Mouse (Mus musculus): ENCODE measurements at regions not wholly inside any gene's neighbourhood (a gene's known extent, or its start where the extent isn't known, plus 50 kb on each side); places are given as distances from the start of the nearest gene placed in this dataset.
A peak's percentile ranks its signal among the peaks of the same experiment; 100 is the strongest.

DNA sequence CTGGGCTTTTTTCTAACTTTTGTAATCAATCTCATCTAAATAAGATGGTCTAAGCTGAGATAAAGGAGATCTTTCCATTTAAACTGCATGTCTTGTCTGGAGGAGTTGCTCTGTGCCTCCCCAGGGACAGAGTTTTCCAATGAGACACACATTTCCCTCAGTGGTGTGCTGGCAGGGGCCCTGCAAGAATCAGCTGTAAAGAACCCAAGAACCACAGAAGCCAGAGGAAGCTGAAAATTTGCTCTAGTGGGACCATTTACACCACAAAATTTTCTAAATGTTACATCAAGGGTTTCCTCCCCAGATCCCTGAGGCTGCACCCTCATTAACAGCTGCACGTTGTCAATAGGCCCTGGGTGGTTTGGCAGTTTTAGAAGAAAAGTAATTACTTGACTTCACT is 301.0 kb upstream of the Ttc14 start:
- DNase-seq (ENCODE audit: low spot score) (no peak), ATAC-seq (no peak)
- H3K4me3 ChIP-seq (ENCODE audit: low read depth, low read length), result no peak overlapping the region
- 50% methylated on average over 1 of the region's 1 CpGs for WGBS
- H3K27me3 ChIP-seq (replicated peaks; ENCODE audit: insufficient read depth, low read length), result no peaks in the 10 kb centered on the region
- no peak for TF ChIP-seq EP300 (IDR thresholded peaks at IDR 0.05)
- TF ChIP-seq CTCF (IDR thresholded peaks at IDR 0.05), result no peak
- no peak overlapping the region for H3K27ac ChIP-seq (ENCODE audit: low read length)
- no peaks in the 10 kb centered on the region for H3K36me3 ChIP-seq (ENCODE audit: insufficient read depth, low read length)
- no peak overlapping the region for H3K4me2 ChIP-seq (replicated peaks; ENCODE audit: low read depth, low read length)
- H3K4me1 ChIP-seq (ENCODE audit: insufficient read depth, low read depth, low read length), result no peaks in the 10 kb centered on the region
- H3K9ac ChIP-seq (replicated peaks; ENCODE audit: low read depth), result no peak overlapping the region
- H3K9me3 ChIP-seq (ENCODE audit: low read length), result no peaks in the 10 kb centered on the region

- H3K27me3 ChIP-seq (replicated peaks; ENCODE audit: insufficient read depth, low read length), result no peaks in the 10 kb centered on the region
- no peak for DNase-seq (ENCODE audit: low spot score)
- WGBS, result 83% methylated on average over 2 of the region's 2 CpGs
- TF ChIP-seq EP300 (IDR thresholded peaks at IDR 0.05) (no peak), CTCF (IDR thresholded peaks at IDR 0.05) (no peak)
- H3K36me3 ChIP-seq (ENCODE audit: insufficient read depth, low read length), result no peaks in the 10 kb centered on the region
- H3K9me3 ChIP-seq (ENCODE audit: low read length), result no peaks in the 10 kb centered on the region
- no peak overlapping the region for H3K9ac ChIP-seq (replicated peaks; ENCODE audit: low read depth)
- no peak overlapping the region for H3K4me2 ChIP-seq (replicated peaks; ENCODE audit: low read depth, low read length)
- no peak overlapping the region for H3K27ac ChIP-seq (ENCODE audit: low read length)
- no peak for ATAC-seq
- no peaks in the 10 kb centered on the region for H3K4me1 ChIP-seq (ENCODE audit: insufficient read depth, low read depth, low read length)
- no peak overlapping the region for H3K4me3 ChIP-seq (ENCODE audit: low read depth, low read length)
Observed at GRCm38 (mm10) chr3:33508277-33508676, 291.4 kb upstream of the Ttc14 start.

DNA sequence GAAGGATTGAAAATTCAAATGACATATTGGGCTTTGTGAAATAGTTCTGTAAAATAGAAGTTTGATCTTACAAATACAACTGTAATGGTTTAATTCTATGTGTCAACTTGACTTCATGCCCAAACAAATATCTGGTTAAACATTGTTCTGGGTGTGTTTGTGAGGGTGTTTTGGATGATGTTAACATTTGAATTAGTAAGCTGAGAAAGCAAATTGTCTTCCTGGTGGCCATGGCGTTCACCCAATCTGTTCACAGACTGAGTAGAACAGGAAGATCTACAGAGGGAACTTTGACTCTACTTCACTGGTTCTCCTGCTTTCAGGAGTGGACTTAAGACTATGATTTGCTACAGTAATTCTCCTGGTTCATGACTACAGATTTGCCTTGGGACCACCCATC is 255.5 kb upstream of the Ttc14 start:
- WGBS, result 72% methylated on average over 1 of the region's 1 CpGs

DNA sequence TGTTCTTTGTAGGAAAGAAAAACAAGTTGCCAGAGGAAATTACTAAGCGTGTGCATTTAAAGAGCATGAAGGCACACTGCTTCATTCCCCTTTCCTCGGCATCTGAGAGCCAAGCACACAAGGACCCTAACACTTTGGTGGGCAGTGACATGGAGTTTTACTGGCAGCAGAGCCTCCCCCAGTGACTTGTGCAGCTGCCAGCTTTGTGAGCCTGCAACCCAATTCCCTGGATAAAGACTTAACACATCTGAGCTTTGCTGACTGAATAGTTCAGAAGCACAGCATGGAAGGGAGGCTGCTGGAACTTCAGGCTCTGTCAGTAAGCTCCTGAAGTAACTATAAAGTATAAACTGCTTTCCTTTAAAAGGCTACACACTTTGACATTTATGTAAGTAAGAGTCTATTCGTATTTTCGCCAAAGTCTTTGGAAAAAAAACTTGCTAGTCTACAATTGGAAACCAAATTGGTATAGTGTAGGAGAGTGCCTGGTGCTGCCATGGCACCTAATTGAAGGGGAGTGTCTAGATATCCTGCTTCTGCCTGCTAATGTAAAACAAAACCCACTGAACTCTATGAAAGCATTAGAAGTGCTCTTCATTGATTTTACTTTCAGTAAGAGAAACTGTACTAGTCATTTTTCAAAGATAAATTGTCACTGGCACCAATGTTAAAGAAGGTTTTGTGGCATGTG is 236.8 kb upstream of the Ttc14 start:
- TF ChIP-seq CTCF (IDR thresholded peaks at IDR 0.05) (no peak), EP300 (IDR thresholded peaks at IDR 0.05) (no peak)
- Histone ChIP-seq H3K4me2 (replicated peaks; ENCODE audit: low read depth, low read length) (no peak overlapping the region), H3K9me3 (ENCODE audit: low read length) (no peaks in the 10 kb centered on the region), H3K36me3 (ENCODE audit: insufficient read depth, low read length) (no peaks in the 10 kb centered on the region), H3K27me3 (replicated peaks; ENCODE audit: insufficient read depth, low read length) (no peaks in the 10 kb centered on the region), H3K27ac (ENCODE audit: low read length) (no peak overlapping the region), H3K4me3 (ENCODE audit: low read depth, low read length) (no peak overlapping the region), H3K4me1 (ENCODE audit: insufficient read depth, low read depth, low read length) (no peaks in the 10 kb centered on the region), H3K9ac (replicated peaks; ENCODE audit: low read depth) (no peak overlapping the region)
- DNase-seq (ENCODE audit: low spot score) (no peak), ATAC-seq (no peak)
- WGBS, result 71% methylated on average over 4 of the region's 4 CpGs

More for the DNA sequence above, 255.5 kb upstream of the Ttc14 start:
- no peak for ATAC-seq
- no peak for DNase-seq (ENCODE audit: low spot score)
- Histone ChIP-seq H3K4me2 (replicated peaks; ENCODE audit: low read depth, low read length) (no peak overlapping the region), H3K27me3 (replicated peaks; ENCODE audit: insufficient read depth, low read length) (no peaks in the 10 kb centered on the region), H3K9ac (replicated peaks; ENCODE audit: low read depth) (no peak overlapping the region), H3K27ac (ENCODE audit: low read length) (no peak overlapping the region), H3K36me3 (ENCODE audit: insufficient read depth, low read length) (no peaks in the 10 kb centered on the region), H3K9me3 (ENCODE audit: low read length) (no peaks in the 10 kb centered on the region), H3K4me3 (ENCODE audit: low read depth, low read length) (no peak overlapping the region), H3K4me1 (ENCODE audit: insufficient read depth, low read depth, low read length) (no peaks in the 10 kb centered on the region)
- TF ChIP-seq EP300 (IDR thresholded peaks at IDR 0.05) (no peak), CTCF (IDR thresholded peaks at IDR 0.05) (no peak)

GRCm38 (mm10) chr3:33580599-33580998 is 219.0 kb upstream of the Ttc14 start:
- no peaks in the 10 kb centered on the region for H3K36me3 ChIP-seq (ENCODE audit: insufficient read depth, low read length)
- H3K9me3 ChIP-seq (ENCODE audit: low read length), result no peaks in the 10 kb centered on the region
- no peak overlapping the region for H3K9ac ChIP-seq (replicated peaks; ENCODE audit: low read depth)
- H3K4me3 ChIP-seq (ENCODE audit: low read depth, low read length), result no peak overlapping the region
- H3K4me1 ChIP-seq (ENCODE audit: insufficient read depth, low read depth, low read length), result no peaks in the 10 kb centered on the region
- TF ChIP-seq CTCF (IDR thresholded peaks at IDR 0.05) (no peak), EP300 (IDR thresholded peaks at IDR 0.05) (no peak)
- no peaks in the 10 kb centered on the region for H3K27me3 ChIP-seq (replicated peaks; ENCODE audit: insufficient read depth, low read length)
- DNase-seq (ENCODE audit: low spot score), result no peak
- H3K27ac ChIP-seq (ENCODE audit: low read length), result no peak overlapping the region
- WGBS, result 48% methylated on average over 1 of the region's 1 CpGs
- no peak overlapping the region for H3K4me2 ChIP-seq (replicated peaks; ENCODE audit: low read depth, low read length)
- no peak for ATAC-seq

DNA sequence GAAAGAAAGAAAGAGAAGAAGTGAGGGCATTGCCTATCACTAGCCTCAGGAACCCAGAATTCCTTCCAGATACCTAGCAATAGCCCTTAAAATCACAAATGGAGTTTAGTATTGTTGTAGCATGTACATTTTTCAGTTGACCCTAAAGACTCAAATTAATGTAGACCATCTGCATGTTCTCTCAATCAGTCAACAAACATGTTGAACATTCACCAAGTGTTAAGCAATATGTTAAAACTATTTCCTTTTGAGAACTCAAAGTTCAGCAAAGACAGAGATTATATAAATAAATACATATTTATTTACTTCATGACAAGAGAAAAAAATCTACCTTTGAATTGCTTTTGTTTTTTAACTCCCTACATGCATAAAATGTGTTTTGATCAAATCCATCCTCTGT is 185.4 kb upstream of the Ttc14 start:
- no peak overlapping the region for H3K9ac ChIP-seq (replicated peaks; ENCODE audit: low read depth)
- TF ChIP-seq EP300 (IDR thresholded peaks at IDR 0.05) (peak; percentile 61; the same call in 1 of the 2 replicates), CTCF (IDR thresholded peaks at IDR 0.05) (no peak)
- H3K36me3 ChIP-seq (ENCODE audit: insufficient read depth, low read length), result no peaks in the 10 kb centered on the region
- DNase-seq (ENCODE audit: low spot score), result peak; percentile 69
- no peak overlapping the region for H3K4me2 ChIP-seq (replicated peaks; ENCODE audit: low read depth, low read length)
- no peaks in the 10 kb centered on the region for H3K4me1 ChIP-seq (ENCODE audit: insufficient read depth, low read depth, low read length)
- no peak overlapping the region for H3K4me3 ChIP-seq (ENCODE audit: low read depth, low read length)
- no peak overlapping the region for H3K27ac ChIP-seq (ENCODE audit: low read length)
- no peaks in the 10 kb centered on the region for H3K27me3 ChIP-seq (replicated peaks; ENCODE audit: insufficient read depth, low read length)
- ATAC-seq, result peak; percentile 54
- no peaks in the 10 kb centered on the region for H3K9me3 ChIP-seq (ENCODE audit: low read length)

DNA sequence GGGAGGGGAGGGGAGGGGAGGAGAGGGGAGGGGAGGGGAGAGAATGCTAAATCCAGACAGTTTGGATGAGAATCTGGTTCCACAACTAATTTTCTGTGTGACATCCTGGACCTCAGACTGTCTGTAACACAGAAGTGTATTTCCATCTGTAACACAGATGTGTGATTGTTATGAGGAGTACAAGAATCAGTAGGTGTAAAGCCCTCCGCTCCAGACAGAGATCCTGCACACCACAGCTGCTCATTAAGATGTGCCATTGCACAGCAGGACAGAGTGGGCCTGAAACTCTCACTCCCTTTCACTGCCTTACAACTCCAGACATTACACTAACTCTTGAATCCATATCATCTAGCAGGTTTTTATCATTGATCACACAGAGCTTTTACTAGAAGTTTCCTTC is 182.8 kb upstream of the Ttc14 start:
- no peak overlapping the region for H3K4me2 ChIP-seq (replicated peaks; ENCODE audit: low read depth, low read length)
- no peak overlapping the region for H3K27ac ChIP-seq (ENCODE audit: low read length)
- H3K27me3 ChIP-seq (replicated peaks; ENCODE audit: insufficient read depth, low read length), result no peaks in the 10 kb centered on the region
- DNase-seq (ENCODE audit: low spot score), result no peak
- WGBS, result 96% methylated on average over 1 of the region's 1 CpGs
- H3K9ac ChIP-seq (replicated peaks; ENCODE audit: low read depth), result no peak overlapping the region
- no peak for TF ChIP-seq CTCF (IDR thresholded peaks at IDR 0.05)
- TF ChIP-seq EP300 (IDR thresholded peaks at IDR 0.05), result no peak
- H3K4me3 ChIP-seq (ENCODE audit: low read depth, low read length), result no peak overlapping the region
- no peaks in the 10 kb centered on the region for H3K4me1 ChIP-seq (ENCODE audit: insufficient read depth, low read depth, low read length)
- H3K36me3 ChIP-seq (ENCODE audit: insufficient read depth, low read length), result no peaks in the 10 kb centered on the region
- ATAC-seq, result no peak
- H3K9me3 ChIP-seq (ENCODE audit: low read length), result no peaks in the 10 kb centered on the region
